Mouse (Mus musculus) skeletal muscle tissue, adult 2 months (tissue): ENCODE results near the gene Casp8ap2.

Experiments used
- DNase-seq: peaks from one replicate; pipeline ENCODE4 v3.0.0-alpha.2; 2012; ENCODE audit warnings: low read depth, low spot score

Gene Casp8ap2

GRCm38 (mm10) chr4:32615034-32615881 is at the start of gene Casp8ap2:
Gene Casp8ap2, plus strand, starts transcription at chr4:32615451.
- peak; percentile 98 for DNase-seq

- DNase-seq: no peak
Observed at GRCm38 (mm10) chr4:32569054-32569453, 46.2 kb upstream of the Casp8ap2 start.

- peak; percentile 48 for DNase-seq
Observed at GRCm38 (mm10) chr4:32569995-32570938, 45.0 kb upstream of the Casp8ap2 start.

DNA sequence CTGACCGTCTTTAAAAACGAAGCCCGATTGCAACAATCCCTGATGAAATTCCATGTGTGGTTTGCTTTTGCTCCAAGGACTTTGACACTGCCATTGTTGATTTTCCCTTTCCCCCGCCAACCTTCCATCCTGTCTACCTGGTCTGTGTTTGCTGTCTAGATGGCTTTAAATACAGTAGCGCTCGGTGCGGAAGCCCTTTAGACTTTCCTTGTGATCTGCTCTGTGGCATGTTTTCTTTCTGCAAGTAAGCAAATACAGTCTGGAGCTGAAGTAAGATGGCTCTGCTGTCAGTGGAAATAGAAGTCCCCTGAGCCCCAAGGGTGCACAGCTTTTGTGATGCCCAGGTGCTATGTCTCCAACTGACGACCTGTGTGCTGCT is 44.3 kb upstream of the Casp8ap2 start:
- DNase-seq: no peak

DNA sequence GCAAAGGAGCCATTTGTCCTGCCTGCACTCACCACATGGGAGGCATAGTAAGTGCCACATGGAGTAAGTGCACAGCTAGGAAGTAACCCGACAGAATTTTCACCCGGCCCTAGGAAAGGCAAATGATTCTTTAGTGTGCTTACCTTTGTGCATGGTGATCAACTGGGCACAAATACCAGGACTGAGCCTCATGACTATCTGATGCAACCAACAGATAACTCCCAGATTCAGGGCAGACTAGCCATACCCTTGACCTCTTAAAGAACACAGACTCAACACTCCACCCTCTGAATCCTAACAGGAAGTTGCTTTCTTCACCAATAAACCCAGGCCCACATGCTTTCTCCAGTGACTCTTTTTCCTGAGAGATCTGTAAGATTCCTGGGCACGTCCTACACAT is 43.8 kb upstream of the Casp8ap2 start:
- no peak for DNase-seq

GRCm38 (mm10) chr4:32572118-32572517 is 43.1 kb upstream of the Casp8ap2 start:
- DNase-seq: peak; percentile 61

DNA sequence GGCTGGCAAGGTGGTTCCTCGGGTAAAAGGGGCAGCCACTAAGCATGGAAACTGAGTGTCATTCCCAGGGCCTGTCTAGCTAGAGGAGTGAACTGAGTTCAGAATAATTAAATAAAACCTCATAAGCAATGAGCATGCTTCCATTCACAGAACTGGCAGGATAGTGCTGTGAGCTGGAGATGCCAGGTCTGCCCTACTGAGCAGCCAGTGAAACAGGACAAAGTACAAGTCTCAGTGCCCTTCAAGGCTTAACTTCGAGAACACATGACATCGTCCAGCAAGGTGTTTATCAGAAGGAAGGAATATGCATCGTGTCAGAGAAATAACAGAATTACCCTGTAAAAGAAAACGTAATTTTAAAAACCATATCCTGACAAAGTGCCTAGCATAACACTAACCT is 41.7 kb upstream of the Casp8ap2 start:
- no peak for DNase-seq

DNA sequence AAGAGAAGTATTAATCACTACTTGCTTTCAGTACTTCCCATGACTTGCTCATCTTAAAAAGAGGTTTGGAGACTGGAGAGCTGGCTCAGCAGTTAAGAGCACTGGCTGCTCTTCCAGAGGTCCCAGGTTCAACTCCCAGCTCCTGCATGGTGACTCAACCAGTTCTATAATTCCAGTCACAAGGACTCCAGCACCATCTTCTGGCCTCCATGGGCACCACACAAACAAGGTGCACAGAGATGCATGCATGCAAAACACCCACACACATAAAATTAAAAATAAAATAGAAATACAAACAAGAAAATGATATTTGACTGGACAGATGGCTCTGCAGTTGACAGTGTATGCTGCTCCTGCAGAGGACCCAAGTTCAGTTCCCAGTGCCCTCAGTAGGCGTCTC is 40.6 kb upstream of the Casp8ap2 start:
- no peak for DNase-seq

DNA sequence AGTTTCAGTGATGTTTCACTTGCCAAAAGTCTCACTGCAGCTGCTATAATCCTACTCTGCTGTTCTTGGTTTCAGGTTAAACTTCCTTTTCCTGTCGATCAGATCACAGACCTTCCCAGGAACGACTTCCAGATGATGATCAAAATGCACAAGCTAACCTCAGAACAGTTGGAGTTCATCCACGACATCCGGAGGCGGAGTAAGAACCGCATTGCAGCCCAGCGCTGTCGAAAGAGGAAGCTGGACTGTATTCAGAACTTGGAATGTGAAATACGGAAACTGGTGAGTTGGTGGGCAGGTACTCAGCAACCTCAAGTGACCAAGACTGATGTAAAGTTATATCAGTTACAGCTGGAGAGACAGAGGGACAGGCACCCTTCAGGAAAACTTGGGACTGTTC is 40.1 kb upstream of the Casp8ap2 start:
- no peak for DNase-seq

DNA sequence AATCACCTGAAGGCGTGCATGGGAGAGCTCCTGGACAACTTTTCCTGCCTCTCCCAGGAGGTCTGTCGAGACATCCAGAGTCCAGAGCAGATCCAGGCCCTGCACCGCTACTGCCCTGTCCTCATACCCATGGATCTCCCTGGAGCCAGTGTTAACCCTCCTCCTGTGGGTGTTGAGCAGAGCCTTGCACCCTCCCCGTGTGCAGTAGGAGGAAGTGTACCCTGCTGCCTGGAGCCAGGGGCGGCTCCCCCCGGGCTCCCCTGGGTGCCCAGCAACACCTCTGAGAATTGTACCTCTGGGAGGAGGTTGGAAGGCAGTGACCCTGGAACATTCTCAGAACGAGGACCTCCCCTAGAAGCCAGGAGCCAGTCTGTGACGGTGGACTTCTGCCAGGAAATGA is 35.4 kb upstream of the Casp8ap2 start:
- no peak for DNase-seq

- DNase-seq: no peak
Observed at GRCm38 (mm10) chr4:32584181-32584580, 31.1 kb upstream of the Casp8ap2 start.

DNA sequence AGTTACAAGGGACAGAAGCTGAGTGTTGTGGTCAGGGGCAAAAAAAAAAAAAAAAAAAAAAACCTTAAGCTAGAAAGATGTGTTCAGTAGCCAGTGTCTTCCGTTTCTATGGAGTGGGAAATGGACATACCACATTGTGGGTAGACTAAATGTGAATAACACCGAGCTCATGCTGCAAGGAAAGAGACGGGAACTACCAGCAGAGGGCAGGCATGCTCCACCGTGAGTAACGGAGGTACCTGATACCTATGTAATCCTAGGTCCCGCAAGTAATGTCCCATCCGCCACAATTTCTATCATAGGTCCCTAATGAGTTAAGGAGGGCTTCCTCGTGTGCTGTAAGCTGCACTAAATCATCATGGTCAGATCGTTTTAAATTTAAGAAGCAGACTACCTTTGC is 28.7 kb upstream of the Casp8ap2 start:
- no peak for DNase-seq

DNA sequence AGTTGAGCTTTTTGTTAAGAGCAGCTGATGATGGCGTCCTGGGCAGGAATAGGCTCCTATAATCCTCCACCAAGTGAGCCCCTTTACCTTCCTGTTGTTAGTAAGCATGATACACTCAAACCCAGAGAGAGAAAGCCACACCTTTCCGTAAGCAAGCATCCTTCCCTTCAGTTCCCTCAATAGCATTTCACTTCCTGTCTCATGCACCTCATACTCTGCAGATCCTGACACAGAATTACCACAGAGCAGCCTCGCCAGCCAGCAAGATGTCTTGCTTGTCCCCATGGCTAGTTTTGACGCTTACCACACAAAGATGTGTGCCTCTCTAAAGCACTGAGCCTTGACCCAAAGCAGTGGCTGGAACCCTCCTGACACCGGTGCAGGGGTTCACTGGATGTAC is 27.7 kb upstream of the Casp8ap2 start:
- no peak for DNase-seq

GRCm38 (mm10) chr4:32588237-32588636 is 27.0 kb upstream of the Casp8ap2 start:
- no peak for DNase-seq

GRCm38 (mm10) chr4:32601135-32601534 is 14.1 kb upstream of the Casp8ap2 start:
- no peak for DNase-seq

- no peak for DNase-seq
Observed at GRCm38 (mm10) chr4:32602660-32603059, 12.6 kb upstream of the Casp8ap2 start, which contains the start of gene Gja10. Gene Gja10, minus strand, starts transcription at chr4:32602760.

- no peak for DNase-seq
Observed at GRCm38 (mm10) chr4:32621637-32622036, 6.4 kb downstream of the Casp8ap2 start.

DNA sequence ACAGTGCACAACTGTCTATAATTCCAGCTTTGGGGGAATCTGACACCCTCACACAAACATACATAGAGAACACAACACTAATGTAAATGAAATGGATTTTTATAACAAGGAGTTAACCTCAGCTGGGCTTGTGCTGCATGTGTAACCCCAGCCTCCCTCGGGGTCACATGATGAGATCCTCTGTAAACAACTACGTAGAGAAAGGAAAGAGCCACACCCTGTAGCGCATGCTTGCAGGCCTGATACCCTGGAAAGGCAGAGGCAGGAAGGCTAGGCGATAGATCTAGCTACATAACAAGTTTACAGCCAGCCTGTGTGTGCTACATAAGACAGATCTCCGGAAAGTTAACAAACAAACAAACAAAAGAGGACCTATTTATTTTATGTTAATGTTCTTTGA is 36.4 kb downstream of the Casp8ap2 start:
- DNase-seq: no peak

- no peak for DNase-seq
Observed at GRCm38 (mm10) chr4:32656146-32656904, 41.1 kb downstream of the Casp8ap2 start.

DNA sequence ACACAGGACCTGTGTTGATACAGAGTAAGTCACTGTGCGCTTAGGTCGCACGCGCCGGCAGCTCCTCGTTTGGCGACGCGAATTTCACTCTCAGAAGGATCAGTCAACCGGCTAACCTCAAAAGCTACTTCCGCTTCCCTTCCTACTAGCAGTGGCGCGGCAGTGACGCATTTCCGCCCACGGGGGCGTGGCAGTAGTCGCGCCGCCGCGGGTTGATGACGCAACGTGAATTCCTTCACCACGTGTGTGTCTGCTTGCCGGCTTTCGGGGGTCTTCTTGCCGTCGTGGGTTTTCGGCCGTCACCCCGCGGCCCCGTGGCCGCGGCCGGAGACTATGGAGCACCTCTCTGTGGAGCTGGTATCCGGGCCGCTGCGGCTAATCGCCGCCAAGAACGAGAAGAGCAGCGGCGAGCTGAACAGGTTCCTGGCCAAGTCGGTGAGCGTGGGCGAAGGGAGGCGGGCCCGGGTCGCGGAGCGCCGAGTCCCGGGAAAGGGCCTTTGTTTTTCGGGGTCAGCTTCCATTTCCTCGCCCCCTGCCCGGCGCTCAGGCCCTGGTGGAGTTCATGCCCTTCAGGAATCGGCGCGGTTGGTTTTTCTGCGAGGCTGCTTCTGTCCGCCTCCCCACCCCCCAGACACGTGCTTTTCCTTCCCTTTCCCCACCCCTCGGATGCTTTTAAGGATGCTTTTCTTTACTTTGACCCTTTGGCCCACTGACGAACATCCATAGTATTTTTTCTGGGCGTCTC is 41.8 kb downstream of the Casp8ap2 start, which contains the start of gene Mdn1:
Gene Mdn1, plus strand, starts transcription at position 202 of the 745 bp plus-strand sequence.
- DNase-seq: peak; percentile 87

DNA sequence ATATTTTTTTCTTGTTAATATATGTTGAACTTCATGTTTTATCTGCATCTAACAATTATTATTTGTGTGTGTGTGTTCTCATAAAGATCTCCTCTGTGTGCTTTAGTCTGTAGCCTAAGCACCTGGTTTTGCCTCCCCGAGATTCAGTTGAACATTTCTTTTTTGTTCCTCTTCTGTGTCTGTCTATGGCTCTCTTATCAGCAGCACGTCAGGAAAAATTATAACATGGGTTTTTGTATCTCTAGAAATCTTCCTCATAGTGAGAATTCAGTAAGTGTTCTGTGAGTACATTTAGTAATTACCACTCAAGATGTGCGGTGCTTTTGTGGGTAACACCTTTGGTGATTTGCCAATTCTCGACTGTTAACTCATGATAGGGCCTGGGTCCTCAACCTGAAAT is 50.6 kb downstream of the Casp8ap2 start:
- no peak for DNase-seq
